Mouse (Mus musculus) embryonic fibroblast, embryonic 13.5 days (primary cell): Measurements from ENCODE around the gene Mrpl50. TPM values are rescaled to one million over a fixed set of nuclear protein-coding genes. Genes with fewer than 3 reads are reported as not detected.
"Not testable (repeated sequence)": the region's sequence is repeated elsewhere in the genome, so short reads cannot be mapped to it uniquely, and the experiment has no call there.

Experiments used
- H3K27ac ChIP-seq: 2 replicates; pipeline ENCODE4 v1.5.1; 2012; ENCODE audit warnings: low read length, control low read depth, inconsistent platforms; ENCODE audit not compliant: insufficient read depth
- H3K4me1 ChIP-seq: 2 replicates; pipeline ENCODE4 v1.6.1; 2011; ENCODE audit warnings: low read length; ENCODE audit not compliant: control insufficient read depth, insufficient read depth
- H3K4me3 ChIP-seq: 2 replicates; pipeline ENCODE4 v1.5.1; 2011; ENCODE audit warnings: mild to moderate bottlenecking, control low read depth, low read length; ENCODE audit not compliant: insufficient read depth
- CTCF ChIP-seq: IDR thresholded peaks from 2 replicates; pipeline ENCODE4 v1.5.1; 2011; ENCODE audit warnings: mild to moderate bottlenecking, control low read depth, low read length, moderate library complexity, borderline replicate concordance; ENCODE audit not compliant: insufficient read depth
- POLR2A ChIP-seq: IDR thresholded peaks from 2 replicates; pipeline ENCODE4 v1.6.1; 2011; ENCODE audit warnings: low read depth, mild to moderate bottlenecking, control low read depth, low read length, moderate library complexity
- polyA plus RNA-seq: library from polyadenylated mRNA; stranded (reverse); fragments of >200 nt; gene quantifications from 2 replicates; pipeline ENCODE4 v1.2.4, GENCODE M21; 2011; ENCODE audit warnings: low read depth; ENCODE audit not compliant: missing spikeins, insufficient read length

Mrpl50 gene
- polyA plus RNA-seq, 1 experiment, result 41.7 TPM

DNA sequence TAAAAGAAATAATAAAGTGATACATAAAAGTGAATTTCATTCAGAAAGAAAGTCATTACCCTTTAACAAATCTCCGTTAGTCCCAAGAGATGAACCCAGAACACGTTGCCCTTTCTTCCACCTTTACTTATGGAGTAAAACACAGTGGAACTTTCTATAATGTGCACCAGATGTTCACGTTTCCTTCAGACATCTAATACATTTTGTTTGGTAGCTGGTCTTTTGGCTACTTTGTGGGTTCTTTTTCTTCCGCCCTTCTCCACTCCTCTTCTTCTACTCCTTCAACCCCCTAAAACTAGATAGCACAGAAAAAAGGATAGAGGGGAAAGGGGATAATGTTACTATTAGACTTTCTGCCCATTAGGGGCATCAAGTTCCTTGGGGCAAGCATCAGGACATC lies 8.3 kb downstream of the Mrpl50 start:
- TF ChIP-seq CTCF (no peak), POLR2A (no peak)
- Histone ChIP-seq H3K4me1 (no peaks in the 10 kb centered on the region), H3K27ac (no peak overlapping the region), H3K4me3 (no peak overlapping the region)

DNA sequence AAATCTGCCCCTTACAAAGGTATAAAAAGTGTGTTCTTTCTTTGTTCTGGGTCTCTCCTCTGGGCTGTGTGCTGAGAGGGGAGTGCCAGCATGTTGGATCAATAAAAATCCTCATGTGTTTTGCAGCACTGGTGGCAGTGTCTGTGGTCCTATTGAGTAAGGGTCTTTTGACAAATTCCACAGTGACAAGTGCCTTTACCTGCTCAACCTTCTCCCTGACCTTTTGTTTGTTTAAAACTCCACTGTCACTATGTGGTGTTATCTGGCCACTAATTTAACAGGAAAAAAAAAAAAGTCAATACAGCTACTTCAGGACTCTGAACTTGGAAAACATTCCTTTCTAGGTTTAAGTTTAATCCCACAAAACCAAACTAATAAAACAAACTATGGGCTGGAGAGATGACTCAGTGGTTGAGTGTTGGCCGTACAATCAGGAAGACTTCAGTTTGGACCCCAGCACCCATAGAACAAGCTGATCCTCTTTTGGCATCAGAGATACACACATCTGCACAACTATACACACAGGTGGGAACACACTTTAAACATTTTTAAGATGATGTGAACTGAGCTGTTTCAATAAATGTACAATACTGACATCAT lies 10.6 kb downstream of the Mrpl50 start:
- H3K4me3 ChIP-seq, H3K4me1 ChIP-seq, H3K27ac ChIP-seq: not testable (repeated sequence)

DNA sequence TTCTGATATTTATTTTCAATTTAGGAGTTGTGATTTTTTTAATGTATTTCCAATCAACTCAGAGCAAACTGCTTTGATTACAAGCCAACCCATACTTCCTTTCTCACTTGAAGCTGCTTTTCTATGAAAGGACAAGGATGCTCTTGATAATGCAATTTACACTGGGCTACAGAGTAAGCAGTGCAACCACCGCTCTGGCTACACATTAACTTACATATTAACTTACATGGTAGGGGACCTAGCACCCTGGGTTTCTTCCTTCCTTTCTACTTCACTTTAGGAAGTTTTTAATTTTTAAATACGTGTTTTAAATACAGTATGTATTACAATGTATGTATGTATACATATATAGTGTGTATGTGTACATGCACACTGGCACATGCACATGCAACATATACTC lies 11.7 kb downstream of the Mrpl50 start:
- no peak for TF ChIP-seq POLR2A
- no peak for TF ChIP-seq CTCF
- Histone ChIP-seq H3K27ac (no peak overlapping the region), H3K4me3 (no peak overlapping the region), H3K4me1 (no peaks in the 10 kb centered on the region)

DNA sequence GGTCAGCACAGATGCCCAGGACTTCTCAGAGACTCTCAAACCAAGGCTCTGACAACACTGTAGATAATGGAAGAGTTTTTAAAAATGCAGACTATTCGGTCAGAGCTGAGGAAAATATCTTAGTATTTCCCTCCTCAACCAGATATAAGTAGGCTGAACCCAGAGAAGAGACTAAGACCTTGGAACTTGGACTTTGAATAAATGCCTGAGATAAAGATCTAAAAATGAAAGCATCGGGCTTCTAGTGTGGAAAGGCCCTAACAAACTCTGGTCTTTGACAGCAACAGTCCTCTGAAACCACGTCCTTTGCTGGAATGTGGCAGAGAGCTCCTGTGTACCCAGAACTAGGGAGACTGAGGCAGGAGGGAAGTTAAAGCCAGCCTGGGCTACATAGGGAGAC lies 14.5 kb downstream of the Mrpl50 start, which contains the start of gene Baat:
Gene Baat (minus strand): TSS at position 172 of the 400 bp plus-strand sequence.
- TF ChIP-seq POLR2A (no peak), CTCF (no peak)
- H3K4me1 ChIP-seq, result no peaks in the 10 kb centered on the region
- no peak within 1 kb of the TSS for H3K4me3 ChIP-seq
- H3K27ac ChIP-seq, result no peak within 1 kb of the TSS

DNA sequence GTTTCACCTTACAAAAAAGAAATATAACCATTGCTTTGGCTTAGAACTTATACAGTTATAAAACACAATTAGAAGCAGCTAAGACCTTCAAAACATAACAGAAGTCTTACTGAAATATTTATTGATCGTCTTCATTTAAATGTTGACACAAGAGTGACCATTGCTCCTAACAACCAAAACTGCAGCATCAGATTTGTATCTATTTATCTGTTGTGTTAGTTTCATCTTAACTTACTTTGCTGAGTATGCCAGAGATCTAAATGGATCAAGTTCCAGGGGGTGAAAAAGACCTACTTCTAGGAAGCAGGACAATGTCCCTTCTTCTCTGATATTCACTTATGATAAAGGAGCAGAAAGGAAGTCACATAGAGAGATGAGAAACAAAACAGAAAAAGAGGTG lies 17.3 kb downstream of the Mrpl50 start:
- Histone ChIP-seq H3K27ac (no peak overlapping the region), H3K4me1 (no peaks in the 10 kb centered on the region), H3K4me3 (no peak overlapping the region)
- no peak for TF ChIP-seq POLR2A
- no peak for TF ChIP-seq CTCF

- H3K4me3 ChIP-seq, H3K4me1 ChIP-seq, H3K27ac ChIP-seq: not testable (repeated sequence)
Measured at GRCm38 (mm10) chr4:49485934-49486650, 34.8 kb downstream of the Mrpl50 start.

GRCm38 (mm10) chr4:49485442-49485841 lies 35.5 kb downstream of the Mrpl50 start:
- Histone ChIP-seq H3K27ac (no peak overlapping the region), H3K4me3 (no peak overlapping the region), H3K4me1 (no peaks in the 10 kb centered on the region)
- TF ChIP-seq POLR2A, result no peak
- no peak for TF ChIP-seq CTCF

DNA sequence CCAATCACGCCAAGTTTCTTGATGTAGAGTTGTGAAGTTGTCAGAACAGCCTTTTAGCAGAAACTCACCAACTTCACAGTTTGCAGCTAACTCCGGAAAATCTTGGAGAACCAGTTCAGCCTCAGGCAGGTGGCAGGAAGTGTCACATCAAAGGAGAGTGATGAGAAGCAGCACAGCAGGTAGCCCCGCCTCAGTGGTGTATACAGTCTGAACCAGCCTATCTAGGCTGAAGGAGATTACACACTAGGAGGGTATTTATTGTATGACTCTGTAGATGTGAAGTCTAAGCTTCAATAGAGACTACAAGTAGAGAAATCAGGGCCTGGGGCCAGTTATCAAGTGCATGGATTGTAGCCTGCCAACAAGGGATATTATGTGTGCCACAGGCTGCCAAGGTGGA lies 40.0 kb downstream of the Mrpl50 start:
- Histone ChIP-seq H3K4me3 (no peak overlapping the region), H3K4me1 (no peaks in the 10 kb centered on the region), H3K27ac (no peak overlapping the region)
- TF ChIP-seq POLR2A, result no peak
- no peak for TF ChIP-seq CTCF

GRCm38 (mm10) chr4:49480104-49480760 lies 40.7 kb downstream of the Mrpl50 start:
- no peak for TF ChIP-seq POLR2A
- TF ChIP-seq CTCF, result no peak
- no peak overlapping the region for H3K4me3 ChIP-seq
- H3K4me1 ChIP-seq, result no peaks in the 10 kb centered on the region
- no peak overlapping the region for H3K27ac ChIP-seq

DNA sequence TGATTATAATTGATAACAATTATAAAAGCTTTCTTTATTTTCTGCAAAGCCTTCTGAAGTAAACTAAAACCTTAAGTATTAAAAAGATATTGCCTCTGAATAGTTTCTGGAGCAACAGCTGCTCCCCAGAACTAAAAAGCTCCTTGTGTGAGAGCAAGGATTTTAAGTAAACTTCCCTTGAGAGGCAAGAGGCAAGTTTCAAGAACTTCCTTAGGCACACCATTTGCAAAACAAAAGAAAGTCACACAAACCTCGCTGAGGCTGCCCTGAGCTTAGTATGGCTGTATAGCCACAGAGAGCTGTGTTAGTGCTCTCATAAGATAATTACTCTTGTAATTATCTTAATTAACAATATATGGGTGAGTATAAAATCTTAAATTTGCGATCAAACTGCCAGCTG lies 41.9 kb downstream of the Mrpl50 start:
- not testable (repeated sequence) for H3K4me1 ChIP-seq, H3K4me3 ChIP-seq, H3K27ac ChIP-seq

GRCm38 (mm10) chr4:49478118-49478877 lies 42.6 kb downstream of the Mrpl50 start:
- no peak overlapping the region for H3K4me3 ChIP-seq

More at GRCm38 (mm10) chr4:49478118-49478877, 42.6 kb downstream of the Mrpl50 start:
- Histone ChIP-seq H3K4me1 (no peaks in the 10 kb centered on the region), H3K27ac (no peak overlapping the region)
- no peak for TF ChIP-seq POLR2A
- TF ChIP-seq CTCF, result no peak
